Mouse (Mus musculus) midbrain, embryonic 16.5 days (tissue): ENCODE measurements around the gene Fam43a. TPM values are rescaled to one million over a fixed set of nuclear protein-coding genes. Genes with fewer than 3 reads are reported as not detected.

ENCODE experiments used
- ATAC-seq: fragments of 200-750 bp; cut with Nextera tagmentation; 2 replicates; pipeline ENCODE4 v1.8.0; 2017; ENCODE audit warnings: moderate TSS enrichment
- H3K27ac ChIP-seq: fragments of 300-500 bp; sonication (generic); 2 replicates; pipeline ENCODE4 v1.5.1; 2014; ENCODE audit warnings: mild to moderate bottlenecking, low read length, mixed read lengths
- H3K27me3 ChIP-seq: fragments of 300-500 bp; sonication (generic); 2 replicates; pipeline ENCODE4 v1.6.1; 2014; ENCODE audit warnings: low read depth, low read length, mixed read lengths; ENCODE audit not compliant: control insufficient read depth, insufficient read depth
- H3K36me3 ChIP-seq: fragments of 300-500 bp; sonication (generic); 2 replicates; pipeline ENCODE4 v1.6.1; 2014; ENCODE audit warnings: mild to moderate bottlenecking, low read length, moderate library complexity, mixed read lengths; ENCODE audit not compliant: control insufficient read depth, insufficient read depth
- H3K4me1 ChIP-seq: fragments of 300-500 bp; sonication (generic); 2 replicates; pipeline ENCODE4 v1.6.1; 2014; ENCODE audit warnings: mild to moderate bottlenecking, low read length, mixed read lengths; ENCODE audit not compliant: control insufficient read depth, insufficient read depth
- H3K4me2 ChIP-seq: fragments of 300-500 bp; sonication (generic); 2 replicates; pipeline ENCODE4 v1.6.1; 2014; ENCODE audit warnings: mild to moderate bottlenecking, low read length, mixed read lengths
- H3K4me3 ChIP-seq: fragments of 300-500 bp; sonication (generic); 2 replicates; pipeline ENCODE4 v1.5.1; 2014; ENCODE audit warnings: low read depth, mild to moderate bottlenecking, low read length, moderate library complexity, mixed read lengths
- H3K9ac ChIP-seq: fragments of 300-500 bp; sonication (generic); 2 replicates; pipeline ENCODE4 v1.6.1; 2014; ENCODE audit warnings: low read depth, low read length, mixed read lengths
- H3K9me3 ChIP-seq: fragments of 300-500 bp; sonication (generic); replicated peaks from 2 replicates; pipeline ENCODE4 v1.6.1; 2014; ENCODE audit warnings: mild to moderate bottlenecking, low read length, mixed read lengths; ENCODE audit not compliant: control insufficient read depth, poor library complexity, severe bottlenecking
- WGBS: fragments of 180-500 bp; shearing (Covaris S2); extraction: QIAGEN DNeasy Blood & Tissue Kit; methylation state at CpG from one replicate; pipeline ENCODE4 v1.1.7; 2014; 5-methylcytosine and 5-hydroxymethylcytosine counted together
- polyA plus RNA-seq: library from polyadenylated mRNA; unstranded; fragments of >200 nt; fragmentation: Nextera tagmentation; extraction: Ambion mirVana; gene quantifications from 2 replicates; pipeline ENCODE4 v1.2.1, GENCODE M21; 2015

Fam43a gene
- polyA plus RNA-seq, 1 experiment from 2014 or later, result 15.6 TPM

- Histone ChIP-seq H3K27ac (no peak overlapping the region), H3K4me2 (no peak overlapping the region), H3K27me3 (no peaks in the 10 kb centered on the region), H3K4me3 (no peak overlapping the region), H3K9me3 (peaks cover 2% of the 10 kb centered on the region; the same call in 1 of the 2 replicates), H3K9ac (no peak overlapping the region), H3K4me1 (no peaks in the 10 kb centered on the region), H3K36me3 (no peaks in the 10 kb centered on the region)
- no peak for ATAC-seq
- WGBS, result 19% methylated on average over 2 of the region's 2 CpGs
Observed at GRCm38 (mm10) chr16:30640591-30640990, 41.1 kb downstream of the Fam43a start.

GRCm38 (mm10) chr16:30641408-30641807, 41.9 kb downstream of the Fam43a start:
- H3K4me3 ChIP-seq, result no peak overlapping the region
- H3K9ac ChIP-seq, result no peak overlapping the region
- ATAC-seq, result no peak
- H3K9me3 ChIP-seq, result peaks cover 2% of the 10 kb centered on the region; the same call in 1 of the 2 replicates
- H3K27me3 ChIP-seq, result no peaks in the 10 kb centered on the region
- H3K36me3 ChIP-seq, result no peaks in the 10 kb centered on the region
- no peaks in the 10 kb centered on the region for H3K4me1 ChIP-seq
- WGBS, result 14% methylated on average over 4 of the region's 4 CpGs
- no peak overlapping the region for H3K27ac ChIP-seq
- H3K4me2 ChIP-seq, result no peak overlapping the region

- H3K9ac ChIP-seq, result no peak overlapping the region
- WGBS, result 83% methylated on average over 3 of the region's 3 CpGs
- no peak overlapping the region for H3K4me2 ChIP-seq
- H3K9me3 ChIP-seq, result peaks cover 2% of the 10 kb centered on the region; the same call in 1 of the 2 replicates
- no peak overlapping the region for H3K27ac ChIP-seq
- no peaks in the 10 kb centered on the region for H3K27me3 ChIP-seq
- no peaks in the 10 kb centered on the region for H3K36me3 ChIP-seq
- no peaks in the 10 kb centered on the region for H3K4me1 ChIP-seq
- H3K4me3 ChIP-seq, result no peak overlapping the region
- no peak for ATAC-seq
Observed at GRCm38 (mm10) chr16:30642229-30642628, 42.7 kb downstream of the Fam43a start.

GRCm38 (mm10) chr16:30644981-30645380, 45.5 kb downstream of the Fam43a start:
- WGBS, result 90% methylated on average over 4 of the region's 4 CpGs
- no peak overlapping the region for H3K4me2 ChIP-seq
- ATAC-seq, result no peak

GRCm38 (mm10) chr16:30645841-30646558, 46.5 kb downstream of the Fam43a start:
- WGBS, result 23% methylated on average over 9 of the region's 9 CpGs

More at GRCm38 (mm10) chr16:30644981-30645380, 45.5 kb downstream of the Fam43a start:
- Histone ChIP-seq H3K27ac (no peak overlapping the region), H3K27me3 (no peaks in the 10 kb centered on the region), H3K4me1 (no peaks in the 10 kb centered on the region), H3K9ac (no peak overlapping the region), H3K36me3 (no peaks in the 10 kb centered on the region), H3K9me3 (peaks cover 2% of the 10 kb centered on the region; the same call in 1 of the 2 replicates), H3K4me3 (no peak overlapping the region)

GRCm38 (mm10) chr16:30646856-30647255, 47.3 kb downstream of the Fam43a start:
- Histone ChIP-seq H3K36me3 (no peaks in the 10 kb centered on the region), H3K4me2 (no peak overlapping the region), H3K9me3 (peaks cover 2% of the 10 kb centered on the region; the same call in 1 of the 2 replicates), H3K9ac (no peak overlapping the region), H3K27me3 (no peaks in the 10 kb centered on the region), H3K4me1 (no peaks in the 10 kb centered on the region), H3K4me3 (no peak overlapping the region), H3K27ac (no peak overlapping the region)
- no peak for ATAC-seq
- WGBS, result 78% methylated on average over 3 of the region's 3 CpGs

More at GRCm38 (mm10) chr16:30645841-30646558, 46.5 kb downstream of the Fam43a start:
- H3K4me1 ChIP-seq, result no peaks in the 10 kb centered on the region
- H3K9me3 ChIP-seq, result peaks cover 2% of the 10 kb centered on the region; the same call in 1 of the 2 replicates
- no peak overlapping the region for H3K9ac ChIP-seq
- ATAC-seq, result no peak
- no peak overlapping the region for H3K27ac ChIP-seq
- no peak overlapping the region for H3K4me2 ChIP-seq
- H3K4me3 ChIP-seq, result no peak overlapping the region
- no peaks in the 10 kb centered on the region for H3K36me3 ChIP-seq
- H3K27me3 ChIP-seq, result no peaks in the 10 kb centered on the region

- no peak overlapping the region for H3K9ac ChIP-seq
- 95% methylated on average over 1 of the region's 1 CpGs for WGBS
- no peaks in the 10 kb centered on the region for H3K27me3 ChIP-seq
- H3K4me1 ChIP-seq, result peaks cover 4% of the 10 kb centered on the region; the same call in 1 of the 2 replicates
- H3K27ac ChIP-seq, result no peak overlapping the region
- no peak overlapping the region for H3K4me2 ChIP-seq
- no peak for ATAC-seq
- no peaks in the 10 kb centered on the region for H3K36me3 ChIP-seq
- H3K4me3 ChIP-seq, result no peak overlapping the region
- H3K9me3 ChIP-seq, result no peaks in the 10 kb centered on the region
Observed at GRCm38 (mm10) chr16:30651292-30651691, 51.8 kb downstream of the Fam43a start.

Other genes starting within 250 kb of the Fam43a start
- gene Atp13a3, start 193.7 kb upstream of the Fam43a start, polyA plus RNA-seq, result 7.5 and 8.3 TPM in 2 replicates
- gene Tmem44, start 48.9 kb upstream of the Fam43a start, polyA plus RNA-seq, result 81.1 and 84.7 TPM in 2 replicates
- 39.1 and 51.6 TPM in 2 replicates for gene Lsg1, start 12.1 kb upstream of the Fam43a start, polyA plus RNA-seq